Mouse (Mus musculus): ENCODE data around the gene Anks6. TPM values are rescaled to one million over a fixed set of nuclear protein-coding genes. Genes with fewer than 3 reads are reported as not detected.

Anks6 gene
- polyA plus RNA-seq, 1 experiment from 2014 or later = 3.2 TPM

DNA sequence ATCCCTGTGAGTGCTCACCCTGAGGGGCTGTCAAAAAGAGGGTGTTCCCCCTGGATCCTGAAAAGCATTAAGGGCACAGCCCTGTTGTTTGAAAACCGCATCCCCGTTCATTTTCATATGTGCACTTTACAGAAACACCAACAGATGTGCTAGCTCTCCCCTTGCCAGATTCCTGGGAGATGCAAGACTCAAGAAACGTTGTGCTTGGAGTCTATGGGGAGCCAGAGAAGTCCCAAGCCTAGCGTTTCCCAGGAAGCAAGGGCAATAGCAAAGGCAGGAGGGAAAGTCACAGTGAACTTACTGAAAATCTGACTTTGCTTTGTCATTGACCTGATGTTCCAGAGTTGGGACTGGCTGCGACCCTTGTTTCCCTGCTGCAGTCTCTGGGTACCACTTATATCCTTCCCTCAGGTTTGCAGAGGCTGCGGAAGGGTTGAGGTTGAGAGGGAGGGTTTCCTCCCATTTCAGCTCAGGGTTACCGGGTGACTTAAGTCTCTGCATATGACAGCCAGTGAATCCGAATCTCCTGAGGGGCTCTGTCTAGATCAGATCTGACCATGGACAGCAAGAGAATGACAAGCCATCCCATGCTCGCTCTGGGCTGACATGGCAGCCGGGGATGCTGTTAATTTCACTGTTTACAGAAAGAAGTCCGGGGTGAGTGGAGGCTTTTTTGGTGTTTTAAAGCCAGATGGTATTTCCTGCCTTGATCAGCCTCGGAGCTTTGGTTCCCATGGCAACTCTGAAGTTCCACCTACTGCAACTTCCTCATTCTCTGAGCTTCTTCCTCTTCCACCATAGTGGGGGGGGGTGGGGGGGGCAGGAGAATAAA, 46.6 kb downstream of the Anks6 start:
- Histone ChIP-seq H3K4me2 (no peak overlapping the region), H3K27ac (no peak overlapping the region), H3K9me3 (no peaks in the 10 kb centered on the region), H3K36me3 (no peaks in the 10 kb centered on the region), H3K4me3 (no peak overlapping the region), H3K4me1 (peaks cover 15% of the 10 kb centered on the region), H3K9ac (no peak overlapping the region), H3K27me3 (peaks cover 8% of the 10 kb centered on the region)
- no peak for ATAC-seq (ENCODE audit: borderline replicate concordance, extremely low read depth, low FRiP score, low TSS enrichment)
- 33% methylated on average over 12 of the region's 12 CpGs for WGBS

GRCm38 (mm10) chr4:47000626-47001395, 56.4 kb downstream of the Anks6 start:
- 50% methylated on average over 8 of the region's 8 CpGs for WGBS
- Histone ChIP-seq H3K27me3 (no peaks in the 10 kb centered on the region; the same call in 1 of the 2 replicates), H3K27ac (no peak overlapping the region), H3K36me3 (no peaks in the 10 kb centered on the region), H3K9ac (no peak overlapping the region), H3K4me2 (no peak overlapping the region), H3K4me3 (no peak overlapping the region), H3K9me3 (no peaks in the 10 kb centered on the region), H3K4me1 (no peaks in the 10 kb centered on the region)
- no peak for ATAC-seq (ENCODE audit: borderline replicate concordance, extremely low read depth, low FRiP score, low TSS enrichment)

- WGBS = 70% methylated on average over 2 of the region's 2 CpGs
- H3K36me3 ChIP-seq = no peaks in the 10 kb centered on the region
- H3K27me3 ChIP-seq = peaks cover 18% of the 10 kb centered on the region
- ATAC-seq (ENCODE audit: borderline replicate concordance, extremely low read depth, low FRiP score, low TSS enrichment) = no peak
- H3K4me1 ChIP-seq = no peaks in the 10 kb centered on the region
- H3K9ac ChIP-seq = no peak overlapping the region
- H3K4me3 ChIP-seq = no peak overlapping the region
- H3K27ac ChIP-seq = no peak overlapping the region
- H3K4me2 ChIP-seq = no peak overlapping the region
- H3K9me3 ChIP-seq = no peaks in the 10 kb centered on the region
These were observed 59.3 kb downstream of the Anks6 start for GRCm38 (mm10) chr4:46997969-46998368.

DNA sequence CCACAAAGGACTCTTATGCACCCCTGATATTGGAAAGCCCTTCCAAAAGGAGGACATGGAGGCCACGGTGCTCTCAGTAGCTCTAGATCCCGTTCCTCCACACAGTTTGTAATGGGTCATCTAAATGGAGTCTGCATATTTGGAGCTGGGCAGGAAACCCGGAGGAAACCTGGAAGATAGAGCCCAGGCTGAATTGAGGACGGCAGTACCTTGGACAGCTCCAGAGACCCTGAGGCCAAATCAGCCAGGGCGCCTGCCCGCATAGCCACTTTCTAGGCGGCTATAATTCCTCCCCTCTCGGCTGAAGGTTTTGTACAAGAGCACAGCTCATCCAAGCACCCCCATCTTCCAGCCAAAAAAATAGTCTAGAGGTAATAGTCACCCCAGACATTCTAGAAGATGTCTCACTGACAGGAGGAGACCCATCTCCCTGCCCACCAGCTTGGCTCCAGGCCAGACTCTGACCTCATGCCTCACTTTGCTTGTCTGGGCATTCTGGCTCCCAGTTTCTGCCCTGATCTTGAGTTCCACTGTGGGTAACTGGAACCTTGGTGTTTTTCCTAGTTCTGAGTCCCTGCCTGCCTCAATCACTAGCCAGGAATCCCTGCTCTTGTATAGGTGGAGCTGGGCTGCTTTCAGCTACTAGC, 64.3 kb downstream of the Anks6 start:
- Histone ChIP-seq H3K36me3 (no peaks in the 10 kb centered on the region), H3K4me3 (no peak overlapping the region), H3K9ac (no peak overlapping the region), H3K9me3 (no peaks in the 10 kb centered on the region), H3K27ac (no peak overlapping the region), H3K4me2 (no peak overlapping the region), H3K27me3 (peaks cover 67% of the 10 kb centered on the region), H3K4me1 (peaks cover 9% of the 10 kb centered on the region; the same call in 1 of the 2 replicates)
- 5% methylated on average over 8 of the region's 8 CpGs for WGBS
- ATAC-seq (ENCODE audit: borderline replicate concordance, extremely low read depth, low FRiP score, low TSS enrichment) = no peak

DNA sequence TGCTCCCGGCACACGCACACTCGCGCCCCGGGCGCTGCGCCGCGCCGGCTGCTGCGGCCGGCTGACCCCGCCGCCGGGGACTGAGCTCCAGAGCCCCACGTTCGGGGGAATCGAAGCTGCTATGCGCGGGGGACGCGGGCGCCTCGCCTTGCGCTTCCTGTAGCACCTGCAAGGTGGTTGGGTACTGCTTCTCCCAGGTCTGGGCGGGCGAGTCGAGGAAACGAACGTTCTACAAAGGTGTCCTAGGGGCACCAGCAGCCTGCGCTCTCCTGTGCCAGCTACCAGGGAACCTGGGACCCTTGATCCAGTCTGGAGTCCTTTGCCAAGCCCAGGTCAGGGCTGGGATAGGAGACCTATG, 65.3 kb downstream of the Anks6 start:
- under 1% methylated on average over 30 of the region's 31 CpGs for WGBS
- H3K4me3 ChIP-seq = peak overlapping the region; percentile 41
- H3K27me3 ChIP-seq = peaks cover 69% of the 10 kb centered on the region
- no peak overlapping the region for H3K27ac ChIP-seq
- peak overlapping the region; percentile 71 for H3K4me2 ChIP-seq
- H3K9me3 ChIP-seq = no peaks in the 10 kb centered on the region
- H3K36me3 ChIP-seq = no peaks in the 10 kb centered on the region
- no peak overlapping the region for H3K9ac ChIP-seq
- no peak for ATAC-seq (ENCODE audit: borderline replicate concordance, extremely low read depth, low FRiP score, low TSS enrichment)
- H3K4me1 ChIP-seq = peaks cover 9% of the 10 kb centered on the region; the same call in 1 of the 2 replicates

GRCm38 (mm10) chr4:46991016-46991958, 65.9 kb downstream of the Anks6 start, which contains the start of gene Gabbr2:
Gene Gabbr2, minus strand, starts transcription at chr4:46991873.
- no peaks in the 10 kb centered on the region for H3K36me3 ChIP-seq
- ATAC-seq (ENCODE audit: borderline replicate concordance, extremely low read depth, low FRiP score, low TSS enrichment) = peak; percentile 21; the same call in 1 of the 2 replicates
- H3K4me3 ChIP-seq = peak within 1 kb of the TSS; percentile 41
- no peaks in the 10 kb centered on the region for H3K9me3 ChIP-seq
- H3K9ac ChIP-seq = no peak within 1 kb of the TSS
- peaks cover 69% of the 10 kb centered on the region for H3K27me3 ChIP-seq
- H3K4me2 ChIP-seq = peak within 1 kb of the TSS; percentile 71
- H3K27ac ChIP-seq = no peak within 1 kb of the TSS
- H3K4me1 ChIP-seq = peaks cover 9% of the 10 kb centered on the region; the same call in 1 of the 2 replicates
- 1% methylated on average over 79 of the region's 134 CpGs for WGBS

DNA sequence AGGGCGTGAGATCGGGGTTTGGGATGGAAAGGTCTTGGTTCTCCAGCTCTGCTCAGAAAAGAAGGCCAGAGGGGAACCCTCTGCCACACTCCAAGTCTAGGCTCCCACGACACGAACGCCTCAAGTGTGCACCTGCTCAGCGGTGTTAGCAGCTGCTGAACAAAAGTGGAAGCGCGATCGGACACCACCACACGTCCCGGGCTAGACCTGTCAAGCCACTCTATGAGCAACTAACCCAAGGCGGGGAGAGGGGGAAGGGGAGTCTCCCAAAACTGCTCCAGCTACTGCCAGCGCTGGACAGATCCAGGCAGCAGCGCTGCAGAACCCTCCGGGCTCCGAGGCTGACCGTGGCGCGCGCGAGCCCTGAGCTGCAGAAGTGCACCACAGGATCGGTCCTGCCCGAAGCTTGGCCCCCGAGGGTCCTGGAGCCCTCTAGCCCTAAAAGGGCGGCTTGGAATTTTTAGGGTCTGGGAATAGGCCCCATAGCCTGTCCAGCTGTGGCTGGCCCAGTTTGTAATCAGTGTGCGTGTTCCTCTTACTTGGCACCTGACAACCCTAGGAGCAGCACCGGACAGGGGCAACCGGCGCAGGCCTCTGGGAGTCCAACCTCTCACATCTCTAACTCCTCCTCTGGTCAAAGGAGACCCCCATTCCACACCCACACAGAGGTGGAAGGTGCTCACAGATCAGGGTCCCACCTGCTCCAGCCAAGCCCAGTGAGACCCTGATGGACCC, 66.8 kb downstream of the Anks6 start:
- Histone ChIP-seq H3K9ac (no peak overlapping the region), H3K4me1 (peaks cover 9% of the 10 kb centered on the region; the same call in 1 of the 2 replicates), H3K4me3 (no peak overlapping the region), H3K36me3 (no peaks in the 10 kb centered on the region), H3K4me2 (peak overlapping the region; percentile 71; the same call in 1 of the 2 replicates), H3K9me3 (no peaks in the 10 kb centered on the region), H3K27me3 (peaks cover 69% of the 10 kb centered on the region), H3K27ac (no peak overlapping the region)
- 0 out of 2 replicates have a peak, but pooled peaks have one; percentile 25 for ATAC-seq (ENCODE audit: borderline replicate concordance, extremely low read depth, low FRiP score, low TSS enrichment)
- 3% methylated on average over 29 of the region's 29 CpGs for WGBS

DNA sequence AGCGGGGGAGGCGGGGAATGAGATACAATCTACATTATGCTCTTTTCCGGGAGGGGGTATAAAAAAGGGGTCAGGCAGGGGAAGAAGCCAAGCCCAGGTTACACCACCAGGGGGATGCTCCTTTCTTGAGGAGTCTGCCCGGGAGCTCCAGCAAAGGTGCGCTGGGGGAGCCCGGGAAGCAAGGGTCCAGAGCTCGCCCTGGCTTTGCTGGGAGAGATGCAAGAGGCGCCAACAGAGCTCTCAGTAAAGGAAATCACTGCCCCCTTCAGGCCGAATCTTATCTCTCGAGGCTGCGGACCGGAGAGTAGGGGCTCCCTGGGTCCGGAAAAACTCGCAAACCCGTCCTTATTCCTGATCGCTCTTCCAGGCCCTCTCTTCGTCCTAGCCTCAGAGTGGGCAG, 67.4 kb downstream of the Anks6 start:
- Histone ChIP-seq H3K4me2 (no peak overlapping the region), H3K4me3 (no peak overlapping the region), H3K4me1 (peaks cover 9% of the 10 kb centered on the region; the same call in 1 of the 2 replicates), H3K27ac (no peak overlapping the region), H3K9me3 (no peaks in the 10 kb centered on the region), H3K36me3 (no peaks in the 10 kb centered on the region), H3K27me3 (peaks cover 66% of the 10 kb centered on the region), H3K9ac (no peak overlapping the region)
- no peak for ATAC-seq (ENCODE audit: borderline replicate concordance, extremely low read depth, low FRiP score, low TSS enrichment)
- WGBS = 4% methylated on average over 17 of the region's 17 CpGs

DNA sequence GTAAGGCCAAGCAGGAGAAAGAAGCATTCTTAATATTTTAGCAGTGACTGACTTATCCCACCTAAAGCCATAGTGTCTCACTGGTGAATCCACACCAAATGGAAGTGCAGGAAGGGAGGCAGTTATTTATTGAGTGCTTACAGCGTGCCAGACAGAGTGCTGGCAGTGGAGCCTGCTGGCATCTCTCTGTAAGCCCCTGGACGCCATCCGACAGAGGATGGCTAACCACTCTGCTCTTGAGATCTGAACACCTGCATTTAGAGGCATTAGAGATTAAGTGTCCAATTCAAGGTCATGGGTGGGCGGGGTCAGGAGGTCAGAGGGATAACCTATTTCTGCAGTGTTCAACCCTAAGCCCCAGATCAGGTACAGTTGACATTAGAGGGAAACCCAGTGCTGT, 68.4 kb downstream of the Anks6 start:
- no peak for ATAC-seq (ENCODE audit: borderline replicate concordance, extremely low read depth, low FRiP score, low TSS enrichment)
- H3K4me2 ChIP-seq = no peak overlapping the region
- H3K4me1 ChIP-seq = peaks cover 9% of the 10 kb centered on the region; the same call in 1 of the 2 replicates
- WGBS = 60% methylated on average over 4 of the region's 4 CpGs
- peaks cover 60% of the 10 kb centered on the region for H3K27me3 ChIP-seq
- no peaks in the 10 kb centered on the region for H3K9me3 ChIP-seq
- no peak overlapping the region for H3K27ac ChIP-seq
- no peak overlapping the region for H3K4me3 ChIP-seq
- no peaks in the 10 kb centered on the region for H3K36me3 ChIP-seq
- H3K9ac ChIP-seq = no peak overlapping the region

DNA sequence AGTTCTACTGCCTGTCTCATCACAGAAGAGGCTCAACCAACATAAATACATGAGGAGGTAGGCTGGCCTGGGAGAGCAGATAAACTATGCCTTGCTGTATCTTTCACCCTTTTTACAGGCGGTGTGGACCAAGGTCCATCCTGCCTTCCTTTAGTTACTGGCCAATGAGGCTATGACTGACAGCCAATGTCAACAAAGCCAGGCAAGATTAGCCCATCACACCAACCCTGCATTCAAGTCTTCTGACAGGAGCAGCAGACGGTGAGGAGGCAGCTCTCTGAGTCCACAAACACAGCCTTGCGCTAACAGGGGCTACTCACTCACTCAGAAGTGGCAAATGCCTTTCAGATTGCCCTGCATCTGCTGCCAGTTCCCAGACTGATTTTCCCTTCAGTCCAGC, 69.0 kb downstream of the Anks6 start:
- Histone ChIP-seq H3K4me3 (no peak overlapping the region), H3K36me3 (no peaks in the 10 kb centered on the region), H3K9ac (no peak overlapping the region), H3K4me1 (peaks cover 9% of the 10 kb centered on the region; the same call in 1 of the 2 replicates), H3K4me2 (no peak overlapping the region), H3K9me3 (no peaks in the 10 kb centered on the region), H3K27me3 (peaks cover 54% of the 10 kb centered on the region), H3K27ac (no peak overlapping the region)
- ATAC-seq (ENCODE audit: borderline replicate concordance, extremely low read depth, low FRiP score, low TSS enrichment) = no peak
- WGBS = 33% methylated on average over 3 of the region's 3 CpGs

Measured in lung, embryonic 15.5 days (tissue).